Mouse (Mus musculus): ENCODE measurements around the gene Inpp4a. TPM values are rescaled to one million over a fixed set of nuclear protein-coding genes. Genes with fewer than 3 reads are reported as not detected.

The Inpp4a gene
- polyA plus RNA-seq, 3 experiments from 2014 or later, result 42.2 to 85.5 (median 76.1) TPM

GRCm38 (mm10) chr1:37323208-37323607, 23.5 kb downstream of the Inpp4a start:
- no peak for ATAC-seq

- ATAC-seq, result no peak
Measured at GRCm38 (mm10) chr1:37324569-37324968, 24.9 kb downstream of the Inpp4a start.

GRCm38 (mm10) chr1:37327311-37327710, 27.6 kb downstream of the Inpp4a start:
- no peak for ATAC-seq

- no peak for ATAC-seq
Measured at GRCm38 (mm10) chr1:37329132-37329531, 29.5 kb downstream of the Inpp4a start.

- no peak for ATAC-seq
Measured at GRCm38 (mm10) chr1:37329831-37330230, 30.2 kb downstream of the Inpp4a start.

GRCm38 (mm10) chr1:37332756-37333155, 33.1 kb downstream of the Inpp4a start:
- ATAC-seq, result no peak

- ATAC-seq, result no peak
Measured at GRCm38 (mm10) chr1:37333741-37334440, 34.2 kb downstream of the Inpp4a start.

GRCm38 (mm10) chr1:37336022-37336421, 36.4 kb downstream of the Inpp4a start:
- ATAC-seq, result no peak

- ATAC-seq, result no peak
Measured at GRCm38 (mm10) chr1:37336794-37337193, 37.1 kb downstream of the Inpp4a start.

GRCm38 (mm10) chr1:37337273-37337672, 37.6 kb downstream of the Inpp4a start:
- ATAC-seq, result no peak

GRCm38 (mm10) chr1:37339144-37339543, 39.5 kb downstream of the Inpp4a start:
- ATAC-seq, result no peak

- no peak for ATAC-seq
Measured at GRCm38 (mm10) chr1:37341347-37341746, 41.7 kb downstream of the Inpp4a start.

- no peak for ATAC-seq
Measured at GRCm38 (mm10) chr1:37341914-37342313, 42.2 kb downstream of the Inpp4a start.

GRCm38 (mm10) chr1:37342524-37342923, 42.9 kb downstream of the Inpp4a start:
- no peak for ATAC-seq

- ATAC-seq, result no peak
Measured at GRCm38 (mm10) chr1:37343265-37343664, 43.6 kb downstream of the Inpp4a start.

GRCm38 (mm10) chr1:37344223-37344916, 44.7 kb downstream of the Inpp4a start:
- no peak for ATAC-seq

- ATAC-seq, result no peak
Measured at GRCm38 (mm10) chr1:37347361-37348080, 47.9 kb downstream of the Inpp4a start.

- ATAC-seq, result no peak
Measured at GRCm38 (mm10) chr1:37350886-37351651, 51.4 kb downstream of the Inpp4a start.

- no peak for ATAC-seq
Measured at GRCm38 (mm10) chr1:37351961-37352360, 52.3 kb downstream of the Inpp4a start.

GRCm38 (mm10) chr1:37353456-37353855, 53.8 kb downstream of the Inpp4a start:
- ATAC-seq, result no peak

- ATAC-seq, result no peak
Measured at GRCm38 (mm10) chr1:37355492-37355891, 55.8 kb downstream of the Inpp4a start.

GRCm38 (mm10) chr1:37356305-37356704, 56.6 kb downstream of the Inpp4a start:
- no peak for ATAC-seq

GRCm38 (mm10) chr1:37357173-37357572, 57.5 kb downstream of the Inpp4a start:
- ATAC-seq, result no peak

Data from inflammation-experienced regulatory T-cells, adult 6 months (primary cell).